Mouse (Mus musculus) heart, postnatal 0 days (tissue): ENCODE results near the gene Olfr168. TPM values are rescaled to one million over a fixed set of nuclear protein-coding genes. Genes with fewer than 3 reads are reported as not detected.
"Not testable (repeated sequence)": the region's sequence is repeated elsewhere in the genome, so short reads cannot be mapped to it uniquely, and the experiment has no call there.

Source experiments
- ATAC-seq: fragments of 200-750 bp; cut with Nextera tagmentation; 2 replicates; pipeline ENCODE4 v1.8.0; 2017; ENCODE audit warnings: low read depth, moderate number of reproducible peaks, moderate library complexity; ENCODE audit not compliant: insufficient read depth
- DNase-seq: peaks from one replicate; pipeline ENCODE4 v3.0.0-alpha.2; 2016; ENCODE audit warnings: low spot score
- H3K27ac ChIP-seq: fragments of 300-500 bp; sonication (generic); 2 replicates; pipeline ENCODE4 v1.5.1; 2014; ENCODE audit warnings: low read depth, mild to moderate bottlenecking
- H3K27me3 ChIP-seq: fragments of 300-500 bp; sonication (generic); 2 replicates; pipeline ENCODE4 v1.6.1; 2014; ENCODE audit warnings: low read length, mixed read lengths; ENCODE audit not compliant: control insufficient read depth, insufficient read depth
- H3K36me3 ChIP-seq: fragments of 300-500 bp; sonication (generic); replicated peaks from 2 replicates; pipeline ENCODE4 v1.6.1; 2014; ENCODE audit warnings: low read length, mixed read lengths; ENCODE audit not compliant: control insufficient read depth, insufficient read depth
- H3K4me1 ChIP-seq: fragments of 300-500 bp; sonication (generic); 2 replicates; pipeline ENCODE4 v1.6.1; 2014; ENCODE audit warnings: antibody characterized with exemption; ENCODE audit not compliant: control insufficient read depth, insufficient read depth
- H3K4me2 ChIP-seq: fragments of 300-500 bp; sonication (generic); 2 replicates; pipeline ENCODE4 v1.6.1; 2014; ENCODE audit warnings: low read depth, mild to moderate bottlenecking, low read length, moderate library complexity
- H3K4me3 ChIP-seq: fragments of 300-500 bp; sonication (generic); 2 replicates; pipeline ENCODE4 v1.5.1; 2014; ENCODE audit warnings: low read depth, low read length
- H3K9ac ChIP-seq: fragments of 300-500 bp; sonication (generic); replicated peaks from 2 replicates; pipeline ENCODE4 v1.6.1; 2014; ENCODE audit warnings: low read depth, low read length, mixed read lengths
- H3K9me3 ChIP-seq: fragments of 300-500 bp; sonication (generic); replicated peaks from 2 replicates; pipeline ENCODE4 v1.6.1; 2016; ENCODE audit warnings: low read length; ENCODE audit not compliant: control insufficient read depth
- CTCF ChIP-seq: IDR thresholded peaks from 2 replicates; pipeline ENCODE4 v1.5.1; 2016; ENCODE audit warnings: antibody characterized with exemption, control low read depth, low read depth
- EP300 ChIP-seq: IDR thresholded peaks from 2 replicates; pipeline ENCODE4 v1.6.1; 2016; ENCODE audit warnings: antibody characterized with exemption, low read depth
- WGBS: fragments of 180-500 bp; shearing (Covaris S2); extraction: QIAGEN DNeasy Blood & Tissue Kit; methylation state at CpG from one replicate; pipeline ENCODE4 v1.1.7; 2014; 5-methylcytosine and 5-hydroxymethylcytosine counted together
- polyA plus RNA-seq: library from polyadenylated mRNA; unstranded; fragments of >200 nt; fragmentation: Nextera tagmentation; extraction: Ambion mirVana; gene quantifications from 2 replicates; pipeline ENCODE4 v1.2.1, GENCODE M21; 2015
- total RNA-seq: library from RNA; depleted of rRNA; stranded (reverse); fragments of >200 nt; gene quantifications from 2 replicates; pipeline ENCODE4 v1.2.3, GENCODE M21; 2014; ENCODE audit warnings: low replicate concordance; rRNA removed

The Olfr168 gene
- not detected in 2 replicates for total RNA-seq
- not detected in 2 replicates for polyA plus RNA-seq

GRCm38 (mm10) chr16:19535455-19535854, at the start of gene Olfr168:
Gene Olfr168, minus strand, starts transcription at chr16:19535555.
- Histone ChIP-seq H3K4me1 (no peaks in the 10 kb centered on the region), H3K4me3 (no peak within 1 kb of the TSS), H3K36me3 (no peaks in the 10 kb centered on the region), H3K27me3 (no peaks in the 10 kb centered on the region), H3K4me2 (no peak within 1 kb of the TSS), H3K9me3 (no peaks in the 10 kb centered on the region), H3K9ac (no peak within 1 kb of the TSS), H3K27ac (no peak within 1 kb of the TSS)
- TF ChIP-seq EP300 (no peak), CTCF (no peak)
- ATAC-seq (no peak), DNase-seq (no peak)

- H3K27me3 ChIP-seq, DNase-seq, H3K9me3 ChIP-seq, H3K27ac ChIP-seq, H3K9ac ChIP-seq, H3K4me3 ChIP-seq, ATAC-seq, H3K4me2 ChIP-seq, H3K36me3 ChIP-seq, H3K4me1 ChIP-seq: not testable (repeated sequence)
- WGBS = 76% methylated on average over 2 of the region's 2 CpGs
Observed at GRCm38 (mm10) chr16:19571709-19572108, 36.4 kb upstream of the Olfr168 start, which contains the start of gene Olfr169. Gene Olfr169, minus strand, starts transcription at chr16:19571809.

- not testable (repeated sequence) for ATAC-seq
Observed at GRCm38 (mm10) chr16:19553429-19553828, 18.1 kb upstream of the Olfr168 start.

GRCm38 (mm10) chr16:19552246-19552645, 16.9 kb upstream of the Olfr168 start:
- ATAC-seq, DNase-seq, H3K9ac ChIP-seq, H3K36me3 ChIP-seq, H3K27me3 ChIP-seq, H3K27ac ChIP-seq, H3K9me3 ChIP-seq, H3K4me1 ChIP-seq, H3K4me2 ChIP-seq, H3K4me3 ChIP-seq: not testable (repeated sequence)
- 73% methylated on average over 3 of the region's 3 CpGs for WGBS

More at GRCm38 (mm10) chr16:19553429-19553828, 18.1 kb upstream of the Olfr168 start:
- not testable (repeated sequence) for DNase-seq, H3K4me3 ChIP-seq, H3K36me3 ChIP-seq, H3K27ac ChIP-seq, H3K27me3 ChIP-seq, H3K4me1 ChIP-seq, H3K9ac ChIP-seq, H3K4me2 ChIP-seq, H3K9me3 ChIP-seq
- 81% methylated on average over 7 of the region's 7 CpGs for WGBS

GRCm38 (mm10) chr16:19522166-19522565, 13.2 kb downstream of the Olfr168 start, which contains the start of gene Olfr167:
Gene Olfr167, minus strand, starts transcription at chr16:19522266.
- WGBS = 52% methylated on average over 2 of the region's 2 CpGs

GRCm38 (mm10) chr16:19483394-19483793, 52.0 kb downstream of the Olfr168 start, which contains the start of gene Olfr166:
Gene Olfr166, plus strand, starts transcription at chr16:19483694.
- no peaks in the 10 kb centered on the region for H3K27me3 ChIP-seq
- H3K4me2 ChIP-seq = no peak within 1 kb of the TSS
- H3K9me3 ChIP-seq = no peaks in the 10 kb centered on the region
- DNase-seq = no peak
- H3K4me3 ChIP-seq = no peak within 1 kb of the TSS
- no peak within 1 kb of the TSS for H3K9ac ChIP-seq
- H3K36me3 ChIP-seq = no peaks in the 10 kb centered on the region
- no peak within 1 kb of the TSS for H3K27ac ChIP-seq
- ATAC-seq = no peak
- no peak for TF ChIP-seq EP300
- TF ChIP-seq CTCF = no peak
- H3K4me1 ChIP-seq = no peaks in the 10 kb centered on the region

More at GRCm38 (mm10) chr16:19522166-19522565, 13.2 kb downstream of the Olfr168 start, which contains the start of gene Olfr167:
- H3K4me1 ChIP-seq = no peaks in the 10 kb centered on the region
- TF ChIP-seq CTCF (no peak), EP300 (no peak)
- no peaks in the 10 kb centered on the region for H3K36me3 ChIP-seq
- no peaks in the 10 kb centered on the region for H3K9me3 ChIP-seq
- no peak for ATAC-seq
- no peak within 1 kb of the TSS for H3K4me2 ChIP-seq
- H3K9ac ChIP-seq = no peak within 1 kb of the TSS
- no peak within 1 kb of the TSS for H3K4me3 ChIP-seq
- DNase-seq = no peak
- H3K27ac ChIP-seq = no peak within 1 kb of the TSS
- H3K27me3 ChIP-seq = no peaks in the 10 kb centered on the region

Other genes with a start within 250 kb of the Olfr168 start
- gene Olfr164, start 221.5 kb downstream of the Olfr168 start, total RNA-seq = not detected in 2 replicates
- not detected in 2 replicates for gene Olfr164, start 221.5 kb downstream of the Olfr168 start, polyA plus RNA-seq
- not detected in 2 replicates for gene Olfr165, start 112.4 kb downstream of the Olfr168 start, total RNA-seq
- gene Olfr165, start 112.4 kb downstream of the Olfr168 start, polyA plus RNA-seq = not detected in 2 replicates
- gene Olfr166, start 51.9 kb downstream of the Olfr168 start, total RNA-seq = not detected in 2 replicates
- gene Olfr166, start 51.9 kb downstream of the Olfr168 start, polyA plus RNA-seq = not detected in 2 replicates
- gene Olfr167, start 13.3 kb downstream of the Olfr168 start, total RNA-seq = not detected in 2 replicates
- gene Olfr167, start 13.3 kb downstream of the Olfr168 start, polyA plus RNA-seq = not detected in 2 replicates
- gene Olfr169, start 36.3 kb upstream of the Olfr168 start, total RNA-seq = not detected in 2 replicates
- not detected in 2 replicates for gene Olfr169, start 36.3 kb upstream of the Olfr168 start, polyA plus RNA-seq
- gene Olfr170, start 76.3 kb upstream of the Olfr168 start, total RNA-seq = not detected in 2 replicates
- not detected in 2 replicates for gene Olfr170, start 76.3 kb upstream of the Olfr168 start, polyA plus RNA-seq
- gene Olfr171, start 94.4 kb upstream of the Olfr168 start, total RNA-seq = not detected in 2 replicates
- not detected in 2 replicates for gene Olfr171, start 94.4 kb upstream of the Olfr168 start, polyA plus RNA-seq
- gene Lamp3, start 170.8 kb upstream of the Olfr168 start, total RNA-seq = not detected in 2 replicates
- gene Lamp3, start 170.8 kb upstream of the Olfr168 start, polyA plus RNA-seq = 0.04 and 0.08 TPM in 2 replicates
- gene B3gnt5, start 224.7 kb upstream of the Olfr168 start, total RNA-seq = 11.4 and 13.4 TPM in 2 replicates
- 2.8 and 4.5 TPM in 2 replicates for gene B3gnt5, start 224.7 kb upstream of the Olfr168 start, polyA plus RNA-seq